Mouse (Mus musculus): Measurements from ENCODE around the gene Pdk1. TPM values are rescaled to one million over a fixed set of nuclear protein-coding genes. Genes with fewer than 3 reads are reported as not detected.

Gene Pdk1
- total and polyA plus RNA-seq, 3 experiments: 12.2 to 56.1 TPM; not detected in 1

DNA sequence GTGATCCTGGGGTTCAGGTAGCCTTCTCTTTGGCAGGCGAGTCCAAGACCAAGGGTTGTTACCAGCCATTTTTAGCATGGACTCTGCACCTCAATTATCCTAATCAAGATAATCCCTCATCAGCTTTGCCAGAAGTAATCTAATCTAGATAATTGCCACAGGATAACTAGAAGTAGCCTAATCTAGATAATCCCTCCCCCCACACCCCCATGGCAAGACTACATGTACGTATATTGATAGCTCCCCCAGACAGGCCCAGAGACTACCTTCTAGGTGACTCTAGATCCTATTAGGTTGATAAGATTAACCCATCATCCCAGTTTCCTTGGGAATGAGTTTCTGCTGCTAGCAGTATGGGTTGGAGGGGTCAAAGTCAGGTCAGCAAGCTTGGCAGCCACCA lies 18.5 kb downstream of the Pdk1 start:
- TF ChIP-seq UBTF (IDR thresholded peaks at IDR 0.05; ENCODE audit: borderline replicate concordance, insufficient read depth, low read depth, low read length): no peak
- TF ChIP-seq RAD21 (IDR thresholded peaks at IDR 0.05; ENCODE audit: low read depth, low read length): no peak
- no peaks in the 10 kb centered on the region for H3K4me1 ChIP-seq (ENCODE audit: control insufficient read depth in 1 of 2, insufficient read depth in 2 of 2, low read length in 2 of 2)
- no peak overlapping the region for H3K9ac ChIP-seq (ENCODE audit: control insufficient read depth, low read depth, low read length, poor library complexity, severe bottlenecking)
- H3K27ac ChIP-seq (ENCODE audit: control insufficient read depth, low read depth, low read length): no peak overlapping the region
- H3K36me3 ChIP-seq (ENCODE audit: control insufficient read depth in 1 of 2, insufficient read depth in 2 of 2, low read length in 2 of 2): peaks cover 0 to 3% of the 10 kb centered on the region in 2 experiments; a peak in 1 of 4 replicates
- DNase-seq (ENCODE audit: low read depth, low spot score): no peak
- H3K4me3 ChIP-seq (ENCODE audit: control insufficient read depth in 1 of 2, insufficient read depth in 1 of 2, low read depth in 2 of 2, low read length in 2 of 2): no peak overlapping the region
- H3K9me3 ChIP-seq (replicated peaks; ENCODE audit: insufficient read depth, low read length): no peaks in the 10 kb centered on the region
- H3K79me2 ChIP-seq (ENCODE audit: control insufficient read depth, insufficient read depth, low read length, poor library complexity): no peaks in the 10 kb centered on the region
- no peaks in the 10 kb centered on the region for H3K27me3 ChIP-seq (ENCODE audit: control insufficient read depth in 1 of 2, insufficient read depth in 2 of 2, low read length in 2 of 2)

DNA sequence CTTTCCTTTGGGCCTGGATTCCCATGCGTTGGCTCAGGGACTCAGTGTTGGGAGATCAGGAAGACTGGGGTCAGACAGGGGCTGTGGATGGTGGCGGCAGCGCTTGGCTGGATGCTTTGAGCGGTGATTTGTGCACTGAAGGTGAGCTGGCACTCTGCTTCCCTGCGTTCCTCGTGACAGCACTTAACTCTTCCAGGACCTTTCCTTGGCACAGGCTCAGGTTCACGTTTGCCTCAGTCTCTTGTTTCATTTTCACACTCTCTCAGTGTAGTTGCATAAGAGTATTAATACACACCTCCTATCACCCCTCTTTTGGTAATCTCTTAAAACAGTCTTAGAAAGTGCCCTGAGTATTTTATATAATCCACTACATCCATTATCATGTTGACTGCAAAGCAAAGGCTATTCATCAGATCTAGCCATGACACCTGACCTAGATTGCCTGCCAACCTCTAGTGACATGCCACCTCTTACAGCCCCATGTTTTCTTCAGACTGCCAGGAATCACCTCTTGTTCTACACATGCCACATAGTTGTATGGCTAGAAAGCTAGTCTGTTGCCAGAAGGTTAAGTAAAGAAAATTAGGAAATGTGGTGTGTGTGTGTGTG lies 19.8 kb downstream of the Pdk1 start:
- H3K9me3 ChIP-seq (replicated peaks; ENCODE audit: insufficient read depth, low read length): no peaks in the 10 kb centered on the region
- H3K27ac ChIP-seq (ENCODE audit: control insufficient read depth, low read depth, low read length): no peak overlapping the region
- no peaks in the 10 kb centered on the region; a peak in 1 of 4 replicates for H3K36me3 ChIP-seq (ENCODE audit: control insufficient read depth in 1 of 2, insufficient read depth in 2 of 2, low read length in 2 of 2)
- no peaks in the 10 kb centered on the region for H3K4me1 ChIP-seq (ENCODE audit: control insufficient read depth in 1 of 2, insufficient read depth in 2 of 2, low read length in 2 of 2)
- no peaks in the 10 kb centered on the region for H3K79me2 ChIP-seq (ENCODE audit: control insufficient read depth, insufficient read depth, low read length, poor library complexity)
- no peaks in the 10 kb centered on the region for H3K27me3 ChIP-seq (ENCODE audit: control insufficient read depth in 1 of 2, insufficient read depth in 2 of 2, low read length in 2 of 2)
- no peak for TF ChIP-seq ZC3H11A (IDR thresholded peaks at IDR 0.05; ENCODE audit: low read depth, low read length)
- no peak for TF ChIP-seq RCOR1 (IDR thresholded peaks at IDR 0.05; ENCODE audit: low read depth, low read length)
- TF ChIP-seq KAT2A (conservative IDR thresholded peaks at IDR 0.05; ENCODE audit: low read depth, low read length): no peak
- no peak for TF ChIP-seq POLR2AphosphoS2 (IDR thresholded peaks at IDR 0.05; ENCODE audit: low read length)
- TF ChIP-seq MYB (IDR thresholded peaks at IDR 0.05; ENCODE audit: low read depth, low read length): no peak
- TF ChIP-seq USF2 (IDR thresholded peaks at IDR 0.05; ENCODE audit: borderline replicate concordance in 1 of 2, insufficient read depth in 1 of 2, low read depth in 1 of 2, low read length in 2 of 2): no peak
- no peak for TF ChIP-seq ELF1 (IDR thresholded peaks at IDR 0.05; ENCODE audit: low read depth, low read length)
- TF ChIP-seq GATA1 (IDR thresholded peaks at IDR 0.05; ENCODE audit: low read depth, low read length): no peak
- no peak for TF ChIP-seq MAZ (IDR thresholded peaks at IDR 0.05; ENCODE audit: low read depth, low read length)
- no peak for TF ChIP-seq ZKSCAN1 (IDR thresholded peaks at IDR 0.05; ENCODE audit: low read depth, low read length)
- TF ChIP-seq POLR2A (IDR thresholded peaks at IDR 0.05; ENCODE audit: control insufficient read depth in 1 of 2, insufficient read depth in 1 of 2, low read depth in 1 of 2, low read length in 2 of 2, poor library complexity in 1 of 2): no peak
- no peak for TF ChIP-seq TBP (IDR thresholded peaks at IDR 0.05; ENCODE audit: low read depth, low read length)
- no peak for DNase-seq (ENCODE audit: low read depth, low spot score)
- no peak overlapping the region for H3K9ac ChIP-seq (ENCODE audit: control insufficient read depth, low read depth, low read length, poor library complexity, severe bottlenecking)
- no peak overlapping the region for H3K4me3 ChIP-seq (ENCODE audit: control insufficient read depth in 1 of 2, insufficient read depth in 1 of 2, low read depth in 2 of 2, low read length in 2 of 2)

Measured in MEL (cell line).